Mouse (Mus musculus): Measurements from ENCODE around the gene Rnf20. TPM values are rescaled to one million over a fixed set of nuclear protein-coding genes. Genes with fewer than 3 reads are reported as not detected.

Gene Rnf20
- total and polyA plus RNA-seq, 3 experiments = 40.8 to 58.1 (median 43.1) TPM

DNA sequence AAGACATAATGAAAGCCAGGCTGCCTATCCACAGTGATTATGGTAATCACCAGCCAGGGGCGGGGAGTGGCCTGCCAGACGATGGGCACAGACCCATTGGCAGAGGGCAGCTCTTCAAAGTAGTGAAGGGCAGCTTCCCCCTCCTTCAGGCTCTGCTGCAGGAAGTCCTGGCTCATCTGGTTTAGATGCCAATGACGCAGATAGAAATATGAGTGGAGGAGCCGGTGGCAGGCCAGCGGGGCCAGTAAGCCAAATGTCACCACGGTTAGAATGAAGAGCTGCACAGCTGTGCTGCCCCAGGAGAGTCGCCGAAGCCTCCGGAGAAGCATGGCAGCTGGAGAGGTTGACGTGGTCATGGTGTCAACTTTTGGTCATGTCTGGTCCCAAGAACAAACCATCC, 45.0 kb upstream of the Rnf20 start:
- no peak for TF ChIP-seq NRF1 (IDR thresholded peaks at IDR 0.05; ENCODE audit: insufficient read depth, low read depth, low read length, poor library complexity, severe bottlenecking)
- TF ChIP-seq ZNF384 (IDR thresholded peaks at IDR 0.05; ENCODE audit: low read depth, low read length) = no peak
- no peak for TF ChIP-seq KAT2A (conservative IDR thresholded peaks at IDR 0.05; ENCODE audit: low read depth, low read length)
- no peak for TF ChIP-seq NELFE (IDR thresholded peaks at IDR 0.05; ENCODE audit: low read depth, low read length)
- no peak for TF ChIP-seq HCFC1 (IDR thresholded peaks at IDR 0.05; ENCODE audit: low read depth, low read length)

DNA sequence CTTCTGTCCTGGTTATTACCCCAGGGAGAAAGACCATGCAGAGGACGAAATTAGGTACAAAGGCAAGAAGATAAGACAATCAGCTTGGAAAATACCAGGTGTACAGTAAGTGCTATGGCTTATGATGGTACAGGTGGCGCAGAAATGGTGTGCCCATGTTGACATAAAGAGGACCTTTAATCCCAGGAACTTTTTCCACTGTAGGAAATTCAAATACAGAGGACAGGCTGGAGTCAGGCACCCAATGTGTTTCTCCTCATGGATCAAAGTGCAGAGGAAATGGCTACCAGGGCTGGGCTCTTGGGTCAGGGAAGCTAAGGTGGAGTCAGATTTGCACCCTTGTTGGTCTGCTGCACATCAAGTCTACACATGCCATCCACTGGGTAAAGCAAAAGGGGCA, 41.7 kb upstream of the Rnf20 start:
- Histone ChIP-seq H3K9ac (ENCODE audit: control insufficient read depth, low read depth, low read length, poor library complexity, severe bottlenecking) (no peak overlapping the region), H3K36me3 (ENCODE audit: control insufficient read depth in 1 of 2, insufficient read depth in 2 of 2, low read length in 2 of 2) (peaks cover 0 to 4% of the 10 kb centered on the region in 2 experiments; a peak in 2 of 4 replicates), H3K4me3 (ENCODE audit: control insufficient read depth in 1 of 2, insufficient read depth in 1 of 2, low read depth in 2 of 2, low read length in 2 of 2) (no peak overlapping the region), H3K27me3 (ENCODE audit: control insufficient read depth in 1 of 2, insufficient read depth in 2 of 2, low read length in 2 of 2) (no peaks in the 10 kb centered on the region), H3K79me2 (ENCODE audit: control insufficient read depth, insufficient read depth, low read length, poor library complexity) (no peaks in the 10 kb centered on the region), H3K4me1 (ENCODE audit: control insufficient read depth in 1 of 2, insufficient read depth in 2 of 2, low read length in 2 of 2) (0 out of 4 replicates have a peak, but pooled peaks cover 0 to 7% of the 10 kb centered on the region in 2 experiments), H3K9me3 (replicated peaks; ENCODE audit: insufficient read depth, low read length) (no peaks in the 10 kb centered on the region), H3K27ac (ENCODE audit: control insufficient read depth, low read depth, low read length) (no peak overlapping the region)
- no peak for TF ChIP-seq CTCF (IDR thresholded peaks at IDR 0.05 in 2 of 3, conservative IDR thresholded peaks at IDR 0.05 in 1 of 3; ENCODE audit: control insufficient read depth in 1 of 3, insufficient read depth in 1 of 3, low read depth in 2 of 3, low read length in 3 of 3, poor library complexity in 1 of 3, severe bottlenecking in 1 of 3)
- TF ChIP-seq JUND (IDR thresholded peaks at IDR 0.05; ENCODE audit: low read depth, low read length) = no peak
- TF ChIP-seq MYC (IDR thresholded peaks at IDR 0.05; ENCODE audit: low read depth, low read length) = no peak
- TF ChIP-seq MAZ (IDR thresholded peaks at IDR 0.05; ENCODE audit: low read depth, low read length) = no peak
- TF ChIP-seq USF2 (IDR thresholded peaks at IDR 0.05; ENCODE audit: borderline replicate concordance in 1 of 2, insufficient read depth in 1 of 2, low read depth in 1 of 2, low read length in 2 of 2) = no peak
- DNase-seq (ENCODE audit: low read depth, low spot score) = no peak

More for the DNA sequence above, 45.0 kb upstream of the Rnf20 start:
- Histone ChIP-seq H3K27me3 (ENCODE audit: control insufficient read depth in 1 of 2, insufficient read depth in 2 of 2, low read length in 2 of 2) (no peaks in the 10 kb centered on the region), H3K4me3 (ENCODE audit: control insufficient read depth in 1 of 2, insufficient read depth in 1 of 2, low read depth in 2 of 2, low read length in 2 of 2) (no peak overlapping the region), H3K4me1 (ENCODE audit: control insufficient read depth in 1 of 2, insufficient read depth in 2 of 2, low read length in 2 of 2) (peaks cover 11 to 17% of the 10 kb centered on the region in 2 experiments), H3K9ac (ENCODE audit: control insufficient read depth, low read depth, low read length, poor library complexity, severe bottlenecking) (no peak overlapping the region), H3K36me3 (ENCODE audit: control insufficient read depth in 1 of 2, insufficient read depth in 2 of 2, low read length in 2 of 2) (peaks cover 0 to 21% of the 10 kb centered on the region in 2 experiments; a peak in 2 of 4 replicates), H3K79me2 (ENCODE audit: control insufficient read depth, insufficient read depth, low read length, poor library complexity) (no peaks in the 10 kb centered on the region), H3K27ac (ENCODE audit: control insufficient read depth, low read depth, low read length) (no peak overlapping the region), H3K9me3 (replicated peaks; ENCODE audit: insufficient read depth, low read length) (no peaks in the 10 kb centered on the region)
- DNase-seq (ENCODE audit: low read depth, low spot score) = no peak

DNA sequence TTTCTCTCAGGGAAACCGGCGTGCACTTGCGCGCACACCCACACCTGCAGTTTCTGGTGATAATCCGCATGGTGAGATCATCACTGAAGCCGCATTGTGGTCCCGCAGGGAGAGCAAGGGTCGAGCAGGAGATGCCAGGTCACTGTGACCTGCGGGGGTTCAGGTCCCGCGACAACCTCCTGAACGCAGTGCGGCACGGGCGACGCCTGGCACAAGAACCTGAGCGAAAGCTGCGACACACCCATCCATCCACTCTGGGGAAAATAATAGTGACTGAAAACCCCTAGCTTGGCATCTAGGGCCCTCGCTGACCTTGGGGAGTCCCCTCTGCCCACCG, 35.0 kb upstream of the Rnf20 start:
- H3K36me3 ChIP-seq (ENCODE audit: control insufficient read depth in 1 of 2, insufficient read depth in 2 of 2, low read length in 2 of 2) = peaks cover 0 to 4% of the 10 kb centered on the region in 2 experiments; a peak in 2 of 4 replicates
- H3K79me2 ChIP-seq (ENCODE audit: control insufficient read depth, insufficient read depth, low read length, poor library complexity) = no peaks in the 10 kb centered on the region
- H3K27me3 ChIP-seq (ENCODE audit: control insufficient read depth in 1 of 2, insufficient read depth in 2 of 2, low read length in 2 of 2) = peaks cover 0 to 3% of the 10 kb centered on the region in 2 experiments; a peak in 2 of 4 replicates
- H3K4me3 ChIP-seq (ENCODE audit: control insufficient read depth in 1 of 2, insufficient read depth in 1 of 2, low read depth in 2 of 2, low read length in 2 of 2) = peak overlapping the region; percentile 53 to 79
- 0 out of 4 replicates have a peak, but pooled peaks cover 0 to 7% of the 10 kb centered on the region in 2 experiments for H3K4me1 ChIP-seq (ENCODE audit: control insufficient read depth in 1 of 2, insufficient read depth in 2 of 2, low read length in 2 of 2)
- H3K9ac ChIP-seq (ENCODE audit: control insufficient read depth, low read depth, low read length, poor library complexity, severe bottlenecking) = peak overlapping the region; percentile 58
- no peak overlapping the region for H3K27ac ChIP-seq (ENCODE audit: control insufficient read depth, low read depth, low read length)
- H3K9me3 ChIP-seq (replicated peaks; ENCODE audit: insufficient read depth, low read length) = no peaks in the 10 kb centered on the region
- TF ChIP-seq MXI1 (IDR thresholded peaks at IDR 0.05; ENCODE audit: low read depth, low read length) (no peak), NELFE (IDR thresholded peaks at IDR 0.05; ENCODE audit: low read depth, low read length) (no peak), RCOR1 (IDR thresholded peaks at IDR 0.05; ENCODE audit: low read depth, low read length) (no peak), CHD1 (IDR thresholded peaks at IDR 0.05; ENCODE audit: low read depth, low read length) (no peak), ZNF384 (IDR thresholded peaks at IDR 0.05; ENCODE audit: low read depth, low read length) (no peak), MYC (IDR thresholded peaks at IDR 0.05; ENCODE audit: low read depth, low read length) (no peak), MAZ (IDR thresholded peaks at IDR 0.05; ENCODE audit: low read depth, low read length) (no peak), ETS1 (IDR thresholded peaks at IDR 0.05; ENCODE audit: low read depth, low read length) (no peak), SIN3A (IDR thresholded peaks at IDR 0.05; ENCODE audit: low read length) (no peak), ZC3H11A (IDR thresholded peaks at IDR 0.05; ENCODE audit: low read depth, low read length) (no peak)
- no peak for DNase-seq (ENCODE audit: low read depth, low spot score)

Measured in MEL (cell line).